ENCODE assay signal across 16 mouse cellular contexts in the genomic region with DNA sequence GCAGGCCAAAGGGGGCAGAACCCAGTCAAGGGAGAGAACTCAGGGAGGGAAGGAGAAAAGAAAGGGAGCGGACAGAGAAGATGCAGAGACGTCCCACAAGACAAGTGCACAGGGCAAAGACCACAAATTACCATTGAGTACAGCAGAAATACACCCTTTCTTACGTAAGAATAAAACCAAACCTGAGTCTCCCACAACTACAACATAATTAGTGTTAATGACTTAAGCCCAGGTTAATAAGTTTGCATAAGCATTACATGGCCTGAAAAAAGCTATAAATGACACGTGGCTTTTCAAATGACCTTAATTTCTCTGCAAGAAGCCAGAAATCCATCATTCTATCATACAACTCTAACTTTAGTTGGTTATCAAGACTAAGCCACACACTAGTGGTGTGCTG.
"Had no signal": no experiment of that assay in that cellular context is flagged by ENCODE, and none has a peak within 500 bp of the region (broad histone marks: within the 10 kb centered on the region; RNA-seq: fewer than 3 reads in every experiment).

No protein-coding gene starts in this region.

- H3K9ac ChIP-seq: neural tube, embryonic 13.5 days; neural tube, embryonic 15.5 days; stomach, embryonic 15.5 days had no signal

- DNase-seq: retina, postnatal 1 day; right cerebral cortex, adult 18-20 months; right cerebral cortex, postnatal 14 days; right cerebral cortex, postnatal 25 days; right cerebral cortex, postnatal 4 days; spleen, adult 18-20 months; thymus, adult 18-20 months; thymus, adult 2 months; thymus, postnatal 14 days; thymus, postnatal 25 days; thymus, postnatal 36 days; thymus, postnatal 4 days had no signal

- H3K27me3 ChIP-seq: neural tube, embryonic 13.5 days; neural tube, embryonic 15.5 days; stomach, embryonic 15.5 days had no signal

- H3K4me1 ChIP-seq: neural tube, embryonic 15.5 days had no signal

- H3K27ac ChIP-seq: neural tube, embryonic 13.5 days; neural tube, embryonic 15.5 days; stomach, embryonic 15.5 days; stomach, postnatal 0 days had no signal

- H3K4me3 ChIP-seq: neural tube, embryonic 13.5 days; neural tube, embryonic 15.5 days; stomach, embryonic 15.5 days had no signal

- H3K9me3 ChIP-seq: neural tube, embryonic 13.5 days; neural tube, embryonic 15.5 days; stomach, embryonic 15.5 days had no signal

- H3K4me2 ChIP-seq: neural tube, embryonic 13.5 days; neural tube, embryonic 15.5 days; stomach, embryonic 15.5 days had no signal
